Mouse (Mus musculus) adrenal gland, postnatal 10 days (tissue): Measurements from ENCODE around the gene Nsrp1. TPM values are rescaled to one million over a fixed set of nuclear protein-coding genes. Genes with fewer than 3 reads are reported as not detected.

ENCODE experiments used
- DNase-seq: peaks from one replicate; pipeline ENCODE4 v3.0.0; 2021; ENCODE audit warnings: mixed read lengths
- total RNA-seq, 2 experiments: library from RNA; stranded (reverse); gene quantifications; 2 replicates each; pipeline ENCODE4 v1.2.3; 2021

The Nsrp1 gene
- total RNA-seq, 2 experiments from 2014 or later: 23.7 to 24.4 TPM

DNA sequence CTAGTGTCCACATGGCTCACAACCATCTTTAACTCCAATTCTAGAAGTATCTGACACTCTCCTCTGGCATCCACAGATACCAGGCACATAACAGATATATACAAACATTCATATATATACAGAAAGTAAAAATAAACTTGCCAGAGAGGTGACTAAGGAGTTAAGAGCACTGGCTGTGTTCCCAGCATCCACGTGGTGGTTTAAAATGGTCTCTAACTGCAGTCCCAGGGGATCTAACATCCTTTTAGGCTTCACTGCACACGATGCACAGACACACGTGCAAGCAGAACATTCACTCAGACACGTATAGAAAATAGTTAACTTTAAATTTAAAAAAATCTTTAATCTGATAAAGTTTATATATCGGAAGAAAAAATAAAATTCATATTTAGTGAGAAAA, 16.3 kb downstream of the Nsrp1 start:
- no peak for DNase-seq

DNA sequence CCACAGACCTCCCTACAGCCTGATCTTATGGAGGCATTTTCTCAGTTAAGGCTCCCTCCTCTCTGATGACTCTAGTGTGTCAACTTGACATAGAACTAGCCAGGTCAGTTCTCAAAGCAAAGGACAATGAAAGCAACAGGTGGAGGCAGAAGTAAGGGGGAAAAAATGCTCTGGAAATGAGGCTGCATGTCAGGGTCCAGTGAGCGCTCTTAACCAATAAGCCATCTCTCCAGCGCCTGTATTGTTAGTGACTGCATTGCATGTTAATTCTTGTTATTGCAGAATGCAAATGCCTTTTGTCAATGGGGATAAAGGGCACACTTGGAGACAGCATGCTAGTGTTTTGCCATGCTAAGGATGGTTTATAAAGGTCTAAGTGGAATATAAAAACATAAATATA, 35.4 kb downstream of the Nsrp1 start:
- DNase-seq: no peak

DNA sequence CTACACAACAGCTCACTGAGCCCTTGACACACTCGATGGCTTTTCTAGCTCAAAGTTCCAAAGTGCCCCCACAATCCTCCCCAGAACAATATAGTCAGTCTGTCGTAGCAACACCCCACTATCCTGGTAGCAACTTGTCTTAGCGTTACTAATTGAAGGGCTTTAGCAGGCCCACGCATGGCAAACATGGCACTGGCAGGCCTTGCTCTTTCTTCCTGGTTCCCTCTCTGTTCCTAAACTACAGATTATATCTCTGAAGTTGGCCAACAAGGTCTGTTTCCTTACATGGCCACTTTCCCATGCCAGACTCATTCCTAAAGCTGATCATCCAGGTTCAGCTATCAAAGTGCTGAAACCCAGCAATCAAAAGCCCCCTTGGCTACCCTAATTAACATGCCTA, 36.3 kb downstream of the Nsrp1 start:
- DNase-seq: no peak

DNA sequence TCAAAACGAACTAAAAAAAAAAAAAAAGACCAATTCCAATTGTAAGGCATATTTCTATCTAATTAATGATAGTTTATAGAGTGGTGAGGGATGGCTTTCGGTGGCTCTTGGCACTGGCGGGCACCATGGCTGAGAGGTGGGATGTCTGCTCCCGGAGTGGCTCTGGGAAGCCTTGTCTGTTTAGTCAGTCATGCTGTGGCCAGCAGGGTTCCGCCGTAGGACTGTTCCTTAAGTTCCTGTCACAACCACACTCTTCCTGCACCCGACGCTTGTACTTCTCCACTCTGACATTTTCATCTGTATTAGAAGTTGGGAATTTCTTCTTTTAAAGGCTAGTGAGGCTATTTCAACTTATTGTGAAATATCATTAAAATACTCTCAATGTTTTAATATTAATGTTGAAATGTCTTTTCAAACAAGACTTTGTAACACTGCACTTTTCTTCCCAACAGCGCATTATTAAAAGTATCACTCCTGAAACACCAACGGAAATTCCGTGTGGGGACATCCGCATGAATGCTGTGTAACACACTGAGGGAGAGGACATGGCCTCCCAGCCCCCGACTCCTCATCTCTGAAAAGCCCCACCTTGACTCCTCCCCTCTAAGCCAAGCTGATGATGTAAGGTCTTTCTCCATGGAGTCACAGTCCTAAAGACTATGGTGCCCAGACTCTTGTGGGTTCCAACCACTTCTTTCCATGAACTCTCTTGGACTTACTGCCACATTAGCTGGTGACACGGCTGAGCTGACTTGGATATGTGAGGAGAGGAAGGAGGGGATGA, 46.9 kb downstream of the Nsrp1 start:
- no peak for DNase-seq

DNA sequence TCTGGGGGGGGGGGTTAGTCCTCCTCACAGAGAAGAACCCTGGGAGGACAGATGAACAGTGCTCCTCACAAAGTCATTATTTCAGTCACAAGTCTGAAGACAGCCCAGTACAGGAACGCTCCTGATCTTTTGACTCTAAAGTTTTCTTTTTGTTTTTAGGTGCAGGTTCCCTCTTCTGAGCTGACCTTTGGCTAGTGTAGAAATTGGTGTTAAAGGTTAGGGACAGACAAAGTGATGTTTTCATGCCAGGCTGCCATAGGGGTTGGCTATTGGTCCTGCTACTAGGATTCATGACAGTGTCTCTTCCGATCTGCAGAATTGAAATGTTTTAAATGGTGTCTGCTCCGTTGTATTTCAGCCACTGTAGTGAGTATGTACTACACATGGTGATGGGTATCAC, 50.1 kb downstream of the Nsrp1 start:
- DNase-seq: no peak

DNA sequence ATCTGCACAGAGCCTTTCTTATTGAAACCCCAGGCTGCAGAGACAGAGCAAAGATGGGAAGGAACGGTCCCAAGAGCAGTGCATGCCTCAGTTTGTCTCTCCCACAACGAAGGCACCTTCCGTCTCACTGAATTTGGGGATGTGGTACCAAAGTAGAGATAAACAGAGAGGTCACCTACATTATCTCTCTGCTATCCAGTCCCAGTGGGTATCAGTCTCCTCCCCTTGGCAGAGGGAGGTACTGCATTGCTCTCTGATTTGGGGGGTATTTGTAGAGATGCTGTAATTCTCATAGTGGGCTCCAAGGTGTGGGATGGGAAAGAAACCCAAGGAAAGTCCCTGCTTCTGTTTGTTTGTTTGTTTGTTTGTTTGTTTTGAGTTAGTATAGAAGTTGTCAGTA, 51.7 kb downstream of the Nsrp1 start:
- no peak for DNase-seq

DNA sequence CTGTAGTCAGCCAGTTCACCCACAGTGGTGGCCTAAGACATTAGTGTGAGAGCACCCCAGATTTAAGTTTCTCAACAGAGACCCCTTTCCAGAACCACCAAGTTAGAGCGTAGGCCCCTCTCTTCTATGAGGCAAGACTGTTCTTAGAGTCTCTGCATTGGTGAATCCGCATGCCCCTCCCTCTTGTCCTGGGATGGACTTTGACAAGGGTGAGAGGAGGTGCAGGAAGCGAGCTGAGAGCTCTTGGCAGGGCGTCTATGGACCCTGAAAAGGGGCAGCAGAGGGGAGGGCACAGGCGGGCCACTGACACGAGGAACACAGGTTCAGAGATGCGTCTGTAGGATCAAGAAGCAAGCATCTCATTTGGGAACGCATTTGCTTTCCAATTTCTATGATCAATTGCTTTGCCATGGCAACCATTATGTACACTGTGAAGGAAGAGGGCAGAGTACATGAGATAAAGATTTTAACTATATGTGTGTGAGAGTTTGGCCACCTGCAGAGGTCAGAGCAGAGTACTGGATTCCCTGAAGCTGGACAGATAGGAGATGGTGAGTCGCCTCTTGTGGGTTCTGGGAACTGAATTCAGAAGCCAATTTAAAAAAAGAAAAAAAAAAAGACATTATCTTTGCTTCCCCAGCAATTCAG, 56.4 kb downstream of the Nsrp1 start:
- DNase-seq: no peak

DNA sequence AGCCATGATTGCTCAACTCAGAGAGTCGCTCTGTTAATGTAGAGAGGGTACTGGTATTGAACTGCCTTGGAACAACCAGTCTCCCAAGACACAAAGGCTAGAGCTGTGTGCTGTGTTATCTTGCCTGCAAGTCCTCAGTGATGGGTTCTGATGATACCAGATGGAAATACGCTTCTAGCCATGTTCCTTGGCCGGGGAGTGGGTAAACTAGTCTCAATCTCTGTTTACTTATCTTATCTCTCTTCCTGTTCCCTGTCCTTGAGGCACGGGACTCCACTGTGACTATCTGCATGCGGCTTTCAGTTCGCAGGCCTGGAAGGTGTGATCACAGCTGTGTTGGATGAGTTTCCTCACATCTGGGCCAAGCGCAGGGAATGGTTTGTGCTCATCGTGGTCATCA, 58.7 kb downstream of the Nsrp1 start:
- DNase-seq: no peak

DNA sequence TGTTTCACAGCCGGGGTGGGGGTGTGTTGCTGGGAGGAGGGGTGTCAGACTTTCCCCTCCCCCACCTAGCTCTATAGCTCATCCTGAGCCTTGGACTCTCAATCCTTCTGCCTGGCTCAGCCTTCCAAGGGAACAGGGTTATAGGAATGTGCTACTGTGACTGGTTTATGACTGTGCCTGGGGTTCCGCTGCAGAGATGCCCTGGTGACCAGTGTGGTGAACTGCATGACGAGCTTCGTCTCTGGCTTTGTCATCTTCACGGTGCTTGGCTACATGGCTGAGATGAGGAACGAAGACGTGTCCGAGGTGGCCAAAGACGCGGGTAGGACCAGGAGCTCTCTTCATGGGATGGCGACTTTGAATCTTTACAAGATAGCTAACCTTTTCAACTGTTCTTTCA, 60.2 kb downstream of the Nsrp1 start:
- no peak for DNase-seq

DNA sequence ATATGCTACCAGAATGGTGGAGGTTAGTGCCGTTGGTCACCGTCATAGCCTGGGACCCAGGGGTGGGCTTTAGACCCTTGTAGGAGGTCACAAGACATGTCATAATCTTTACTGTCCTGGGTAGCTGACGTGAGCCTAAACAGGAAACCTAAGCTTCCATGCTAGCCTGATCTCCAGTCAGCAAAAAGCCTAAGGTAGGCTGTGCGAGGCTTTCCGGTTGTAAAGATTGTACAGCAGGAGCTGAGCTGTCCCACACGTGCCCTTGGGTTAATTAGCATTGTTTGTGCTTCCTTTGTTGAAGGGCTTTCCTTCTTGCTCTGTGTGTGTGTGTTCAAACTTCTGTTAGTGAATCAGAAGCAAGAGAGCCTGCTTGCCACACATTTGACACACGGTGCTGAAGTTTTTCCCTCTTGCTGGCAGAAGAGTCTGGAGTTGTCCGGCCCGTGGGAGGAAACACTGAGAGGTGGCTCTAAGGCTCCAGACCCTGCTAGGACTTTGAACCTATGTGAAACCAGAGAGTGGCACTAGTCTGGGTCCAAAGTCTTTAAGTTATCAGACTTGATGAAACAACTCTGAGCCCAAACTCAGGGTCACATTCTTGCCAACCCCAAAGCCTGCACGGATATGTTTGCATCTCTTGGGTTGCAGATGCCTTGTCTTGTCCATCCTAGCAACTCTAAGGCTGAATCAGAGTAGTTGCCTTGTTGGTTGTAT, 67.3 kb downstream of the Nsrp1 start:
- no peak for DNase-seq

DNA sequence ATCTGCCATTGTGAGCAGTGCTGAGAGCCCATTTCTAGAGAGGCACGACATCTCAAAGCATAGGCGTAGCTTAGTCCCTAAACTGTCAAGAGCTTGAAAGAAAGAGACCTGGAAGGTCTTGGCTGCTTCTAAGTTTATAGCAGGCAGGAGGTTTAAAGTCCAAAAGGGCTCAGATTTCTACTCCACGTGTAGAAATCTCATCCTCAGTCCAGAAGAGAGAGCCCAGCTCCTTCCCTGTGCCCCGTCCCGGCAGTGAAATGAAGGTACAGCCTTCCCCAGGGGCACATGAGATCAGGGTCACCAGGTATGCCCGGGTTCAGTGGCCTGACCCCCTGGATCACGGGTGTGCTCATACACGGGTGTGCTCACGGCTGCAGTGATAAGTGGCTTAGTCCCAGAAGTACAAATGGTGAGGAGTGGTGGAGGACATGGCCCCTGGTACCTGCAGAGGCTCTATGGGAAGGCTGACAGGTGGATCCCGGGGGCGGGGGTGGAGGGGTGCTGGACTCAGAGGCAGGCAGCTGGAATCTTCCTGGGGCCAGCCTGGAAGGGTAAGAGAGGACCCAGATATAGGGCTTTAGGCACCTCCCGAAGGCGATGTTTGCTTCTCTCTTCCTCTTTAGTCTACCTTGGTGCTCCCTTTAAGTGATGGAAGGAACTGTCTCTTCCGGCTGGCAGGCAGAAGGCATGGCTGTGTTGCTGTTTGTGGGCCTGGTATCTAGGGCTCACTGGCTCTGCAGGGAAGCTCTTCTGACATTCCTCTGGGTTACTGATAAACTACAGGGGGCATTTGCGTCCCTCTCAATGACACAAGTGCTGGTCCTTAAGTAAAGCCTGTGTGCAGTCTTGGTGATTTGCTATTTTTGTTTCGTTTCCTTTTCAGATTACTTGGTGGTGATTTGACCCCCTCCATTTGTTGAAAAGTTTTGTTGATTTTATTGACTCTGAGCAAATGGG, 68.9 kb downstream of the Nsrp1 start:
- no peak for DNase-seq

DNA sequence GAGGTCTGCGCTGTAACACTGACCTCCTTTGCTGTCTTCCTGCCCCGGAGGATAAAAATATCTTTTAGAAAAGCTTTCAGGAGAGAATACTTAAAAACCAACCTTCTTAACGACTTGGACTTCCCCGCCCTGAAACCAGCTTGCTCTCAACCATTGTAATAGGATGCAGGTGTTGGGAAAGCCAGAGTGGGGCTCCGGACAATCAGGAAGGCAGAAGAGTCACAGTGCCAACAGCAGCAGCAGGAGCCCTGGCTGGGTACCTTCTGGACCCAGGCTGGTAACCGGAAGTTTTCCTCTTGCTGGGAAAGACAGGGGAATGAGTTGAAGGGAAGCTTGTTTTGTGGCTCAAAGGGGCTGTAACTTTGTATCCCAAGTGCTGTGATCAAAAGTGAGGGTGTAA, 71.6 kb downstream of the Nsrp1 start:
- no peak for DNase-seq

DNA sequence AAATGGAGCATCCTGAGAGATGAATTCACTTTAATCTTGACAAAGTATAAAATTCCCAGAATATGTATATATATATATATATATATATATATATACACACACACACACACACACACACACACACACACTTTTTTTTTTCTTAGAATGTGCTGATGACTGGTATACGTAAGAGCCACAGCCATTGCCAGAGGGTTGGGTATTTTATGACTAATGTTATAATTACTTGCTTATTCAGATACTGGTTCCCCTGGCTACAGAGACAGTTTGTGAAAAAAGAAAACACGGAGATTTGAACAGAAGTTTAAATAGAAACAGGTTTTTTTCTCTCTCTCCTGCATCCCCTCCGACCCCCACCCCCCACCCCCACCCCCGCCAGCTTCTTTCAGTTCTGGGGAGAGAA, 72.4 kb downstream of the Nsrp1 start:
- DNase-seq: no peak

DNA sequence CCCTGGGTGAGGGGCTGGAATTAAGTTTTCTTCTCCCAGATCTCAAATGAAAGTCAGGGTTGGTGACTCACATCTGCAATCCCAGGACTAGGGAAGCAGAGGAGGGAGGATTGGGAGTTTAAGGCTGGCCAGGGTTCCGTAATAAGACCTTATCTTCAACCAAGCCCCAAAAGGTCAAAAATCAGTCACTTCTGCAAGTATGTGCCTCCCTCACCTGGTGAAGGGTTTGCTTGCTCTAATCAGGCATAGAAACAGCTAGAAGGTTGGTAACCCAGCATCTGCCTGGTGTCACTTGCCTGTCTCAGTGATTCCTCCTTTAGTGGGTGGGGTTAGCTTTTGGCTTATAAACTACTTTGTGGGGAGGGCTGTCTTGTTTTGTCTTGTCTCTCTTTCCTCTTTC, 75.9 kb downstream of the Nsrp1 start:
- DNase-seq: no peak

DNA sequence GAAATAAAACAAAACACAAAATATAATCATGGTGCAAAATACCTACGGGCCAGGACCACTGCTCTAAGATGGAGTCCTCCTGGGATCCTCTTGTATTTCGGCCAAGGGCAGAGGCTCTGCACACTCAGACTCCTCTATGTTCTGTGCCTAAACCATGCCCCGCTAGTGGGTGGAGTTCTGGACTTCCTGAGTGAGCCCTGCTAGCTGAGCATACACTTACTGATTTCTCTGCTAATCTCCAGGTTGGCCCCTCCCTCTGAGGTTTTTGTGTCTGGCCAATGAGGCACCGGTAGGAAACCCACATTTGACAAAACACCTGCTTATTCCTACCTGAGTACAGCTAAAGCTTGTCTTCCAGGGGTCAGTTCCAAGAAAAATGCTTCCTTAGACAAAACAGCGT, 77.5 kb downstream of the Nsrp1 start:
- DNase-seq: no peak

DNA sequence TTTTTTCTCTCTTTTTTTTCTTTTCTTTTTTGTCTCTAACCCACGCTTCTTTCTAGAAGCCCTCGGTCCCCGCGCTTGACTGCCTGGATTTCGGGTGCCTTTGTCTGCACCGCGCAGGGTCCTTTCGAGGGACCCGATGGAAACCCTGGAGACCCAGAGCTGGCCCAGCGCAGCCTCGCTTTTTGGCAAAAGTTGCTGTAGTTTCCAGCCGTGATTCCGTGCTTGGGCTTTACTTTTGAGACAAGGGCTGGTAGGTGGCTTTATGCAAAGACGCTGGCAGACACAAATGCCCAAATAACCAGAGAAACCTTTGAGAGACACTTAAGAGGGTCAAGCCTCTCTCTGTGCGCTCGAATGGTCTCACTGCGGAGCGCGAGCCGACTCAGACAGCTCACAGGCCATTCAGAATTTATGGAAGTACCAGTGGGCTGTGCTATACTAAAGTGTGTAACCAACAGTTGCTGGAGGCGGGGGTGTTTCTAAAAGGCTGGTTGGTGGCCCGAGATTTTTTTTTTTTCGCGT, 79.5 kb downstream of the Nsrp1 start:
- no peak for DNase-seq

DNA sequence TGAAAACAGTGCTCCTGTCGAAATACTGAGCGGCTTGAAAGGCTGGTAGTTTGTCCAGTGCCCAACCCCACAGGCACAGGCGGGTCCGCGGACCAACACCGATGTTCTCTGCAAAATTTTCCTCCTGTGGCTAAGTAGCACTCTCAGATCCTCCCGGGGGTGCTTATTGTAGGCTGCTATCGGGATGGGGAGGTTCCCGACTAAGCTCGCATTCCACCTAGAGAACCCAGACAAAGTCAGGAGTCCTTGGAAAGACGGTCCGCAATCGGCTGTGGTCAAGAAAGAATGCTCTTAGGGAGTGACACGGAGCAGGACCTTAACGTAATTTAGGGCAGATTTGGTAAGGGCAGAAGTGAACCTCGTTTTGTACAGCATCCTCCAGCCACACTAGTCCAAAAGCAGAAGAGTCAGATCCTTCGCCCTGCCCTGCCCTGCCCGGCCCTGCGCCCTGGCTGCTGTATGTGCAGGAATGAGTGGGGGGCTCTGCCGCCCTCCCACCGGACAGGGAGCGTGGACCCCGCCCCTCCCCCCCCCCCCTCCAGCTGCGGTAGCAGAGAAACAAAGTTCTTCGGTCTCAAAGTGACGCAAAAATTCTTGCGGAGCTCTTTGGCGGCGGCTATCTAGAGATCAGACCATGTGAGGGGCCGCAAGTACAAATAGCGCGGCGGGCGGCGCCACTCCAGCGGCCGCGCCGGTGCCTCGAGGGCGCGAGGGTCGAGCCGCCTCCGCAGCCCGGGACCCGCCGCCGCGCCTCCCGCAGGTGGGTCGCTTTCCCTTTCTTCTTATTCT, 80.1 kb downstream of the Nsrp1 start, which contains the start of gene Slc6a4:
Slc6a4 (plus strand) TSS at position 688 of the 789 bp plus-strand sequence.
- no peak for DNase-seq

DNA sequence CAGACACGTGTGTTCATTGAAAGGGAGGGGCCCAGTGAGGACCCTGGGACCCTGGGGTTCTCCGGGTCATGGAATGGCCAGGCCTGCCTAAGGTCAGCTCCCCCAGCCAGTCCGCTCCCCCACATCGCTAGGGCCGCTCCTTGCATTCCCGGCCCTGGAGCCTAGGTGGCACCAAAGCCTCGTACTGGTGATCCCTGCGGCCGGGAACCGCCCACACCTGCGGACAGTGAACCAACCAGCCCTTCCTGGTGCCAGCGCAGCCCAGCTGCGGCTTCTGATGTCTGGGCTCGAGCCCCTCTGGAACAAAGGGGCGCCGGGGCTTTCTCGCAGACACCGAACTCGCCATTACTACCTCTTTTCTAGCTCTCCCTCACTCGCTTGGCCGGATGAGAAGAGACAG, 80.9 kb downstream of the Nsrp1 start:
- peak; percentile 90 for DNase-seq

DNA sequence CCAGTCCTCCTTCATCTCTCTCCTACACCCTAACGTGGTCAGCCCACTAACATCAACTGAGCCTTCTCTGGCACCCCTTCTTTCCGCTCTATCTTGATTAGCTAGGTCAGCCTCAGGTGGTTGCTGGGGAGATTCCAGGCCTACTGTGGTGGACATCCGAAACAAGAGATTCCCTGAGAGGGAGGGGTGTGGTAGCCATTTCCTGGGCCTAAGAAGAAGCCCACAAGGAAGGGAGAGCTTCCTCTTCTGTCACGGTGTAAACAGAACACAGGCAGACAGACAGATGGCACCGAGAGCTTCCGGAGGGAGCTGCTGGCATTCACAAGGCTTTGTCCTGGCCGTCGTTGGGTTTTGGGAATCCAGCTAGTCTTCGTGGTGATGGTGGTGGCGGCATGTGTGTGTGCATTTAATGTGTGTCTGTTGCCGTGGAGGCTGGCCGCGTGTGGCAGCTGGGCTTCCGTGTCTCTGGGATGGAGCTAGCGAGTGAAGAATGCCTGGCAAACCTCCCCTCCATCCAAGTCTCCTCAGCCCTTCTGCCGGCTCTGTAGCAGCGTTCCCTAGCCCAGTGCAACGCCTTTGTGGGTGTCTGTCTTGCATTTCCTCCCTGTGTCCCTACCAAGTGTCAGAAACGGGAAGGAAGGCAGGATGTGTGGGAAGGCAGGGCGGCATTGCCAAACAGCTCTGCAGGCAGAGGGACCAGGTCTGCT, 82.1 kb downstream of the Nsrp1 start:
- no peak for DNase-seq
